Mouse (Mus musculus): ENCODE data around the gene Clcn5.

DNA sequence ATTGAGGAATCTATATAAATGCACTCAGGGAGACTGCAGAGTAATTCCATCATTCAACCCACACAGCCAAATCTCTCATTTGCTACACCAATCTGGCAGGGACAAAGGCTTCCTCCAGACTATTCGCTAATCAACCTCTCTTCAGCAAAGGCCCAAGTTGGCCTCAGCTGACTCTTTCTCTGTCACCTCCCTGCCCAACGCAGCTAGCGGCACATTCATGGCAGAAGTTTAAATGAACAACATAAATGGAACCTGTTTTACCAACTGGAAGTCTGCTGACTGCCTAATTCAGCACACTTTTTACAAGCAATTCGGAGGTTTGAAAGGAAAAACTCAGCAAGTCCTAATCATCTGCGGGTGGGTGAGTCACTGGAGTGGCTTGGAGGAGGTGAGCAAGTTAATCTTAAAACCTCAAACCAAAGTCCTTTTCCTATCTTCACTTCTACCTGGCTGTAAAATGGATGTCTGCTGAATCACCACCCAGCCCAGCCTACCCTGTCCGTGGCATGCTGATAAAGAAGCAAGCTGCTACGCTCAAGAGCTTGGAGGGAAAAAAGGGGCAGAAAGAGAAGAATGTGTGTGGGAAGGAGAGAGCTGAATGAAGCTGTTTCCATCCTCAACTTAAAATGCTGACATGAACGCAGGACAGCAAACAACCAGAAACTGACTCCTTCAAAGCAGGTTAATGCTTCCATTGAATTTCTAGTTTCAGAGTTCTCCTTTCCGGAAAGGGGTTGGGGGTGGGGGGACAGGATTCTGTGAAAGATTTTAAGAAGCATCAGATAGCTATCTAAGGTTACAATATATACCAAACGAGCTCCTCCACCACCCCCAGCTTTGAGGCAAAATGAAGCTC lies 131.5 kb downstream of the Clcn5 start:
- TF ChIP-seq CTCF (IDR thresholded peaks at IDR 0.05; ENCODE audit: borderline replicate concordance, insufficient read depth, low read length) (no peak), POLR2A (IDR thresholded peaks at IDR 0.05; ENCODE audit: low read depth, low read length) (no peak)

Data from embryonic fibroblast, embryonic 13.5 days (primary cell).